Mouse (Mus musculus) layer of hippocampus, adult 2 months (tissue): ENCODE measurements at regions not wholly inside any gene's neighbourhood (a gene's known extent, or its start where the extent isn't known, plus 50 kb on each side); places are given as distances from the start of the nearest gene placed in this dataset.

ENCODE experiments used
- DNase-seq, 2 experiments: peaks; one replicate each; pipeline ENCODE4 v3.0.0; 2022; ENCODE audit warnings: low spot score in 2 of 2
- H3K27ac ChIP-seq: fragments of 200-600 bp; 2 replicates; pipeline ENCODE4 v1.8.1; 2022
- H3K4me3 ChIP-seq: fragments of 200-600 bp; 2 replicates; pipeline ENCODE4 v1.8.1; 2022; ENCODE audit warnings: mild to moderate bottlenecking
- CTCF ChIP-seq: fragments of 200-600 bp; conservative IDR thresholded peaks from 2 replicates; pipeline ENCODE4 v1.8.1; 2022; ENCODE audit warnings: antibody characterized with exemption, mild to moderate bottlenecking, moderate library complexity

DNA sequence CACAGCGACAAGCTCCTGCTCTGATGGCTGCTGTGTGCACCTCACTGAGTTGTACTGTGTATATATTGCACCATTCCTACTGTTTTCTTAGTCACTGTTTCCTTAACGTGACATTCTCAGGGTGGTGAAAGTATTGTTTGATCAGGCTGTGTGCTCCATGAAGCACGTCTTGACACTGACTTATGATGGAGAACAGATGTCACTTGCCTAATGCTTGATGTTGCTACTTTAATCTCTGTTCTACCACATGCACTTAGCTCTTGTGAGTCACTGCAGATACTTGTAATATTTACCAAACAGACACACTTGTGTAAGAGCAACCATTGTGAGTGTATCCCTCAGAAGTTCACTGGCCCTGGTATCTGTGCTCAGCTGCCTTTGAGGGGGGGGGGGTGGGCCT is 870.0 kb downstream of the Epha4 start:
- no peak for DNase-seq
- no peak overlapping the region for H3K4me3 ChIP-seq
- TF ChIP-seq CTCF = no peak
- no peak overlapping the region for H3K27ac ChIP-seq

DNA sequence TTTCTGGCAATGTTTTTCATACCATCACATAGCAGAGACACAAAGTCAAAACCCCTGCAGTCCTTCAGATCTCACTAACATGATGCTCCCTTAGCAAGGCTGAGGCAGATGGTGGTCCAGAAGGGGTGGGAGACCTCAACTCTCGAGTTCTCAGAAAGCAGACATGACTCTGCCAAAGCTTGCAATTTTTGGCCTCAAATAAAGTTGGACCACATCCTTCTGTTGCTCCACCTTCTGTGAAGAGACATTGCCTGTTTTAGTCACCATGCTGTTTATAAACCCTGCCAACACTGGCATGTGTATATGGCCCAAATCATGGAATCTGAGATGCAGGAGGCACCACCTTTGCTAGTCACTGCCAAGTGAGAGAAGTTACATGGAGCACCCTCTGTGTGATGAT is 860.1 kb downstream of the Epha4 start:
- H3K27ac ChIP-seq = no peak overlapping the region
- no peak for TF ChIP-seq CTCF
- DNase-seq = no peak

DNA sequence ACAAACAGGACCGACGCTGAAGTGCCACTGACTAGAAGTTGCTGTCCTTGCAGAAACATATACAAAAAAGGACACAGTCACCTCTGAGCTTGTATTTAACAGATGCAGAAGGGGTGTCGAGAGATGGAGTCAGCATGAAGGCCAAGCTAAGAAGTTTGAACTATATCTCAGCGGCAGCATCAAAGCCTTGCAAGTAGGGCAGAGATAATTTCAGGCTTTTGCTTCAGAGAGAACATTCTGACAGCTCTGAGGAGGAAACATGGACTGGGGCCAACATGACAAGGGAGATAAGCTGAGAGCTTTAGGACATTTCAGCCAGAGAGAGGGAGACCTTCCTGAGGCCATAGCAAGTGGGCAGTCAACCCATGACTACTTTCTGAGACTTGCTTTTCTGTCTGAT is 856.7 kb downstream of the Epha4 start:
- no peak for TF ChIP-seq CTCF
- Histone ChIP-seq H3K27ac (no peak overlapping the region), H3K4me3 (no peak overlapping the region)
- no peak for DNase-seq

More for the DNA sequence above, 860.1 kb downstream of the Epha4 start:
- H3K4me3 ChIP-seq = no peak overlapping the region

DNA sequence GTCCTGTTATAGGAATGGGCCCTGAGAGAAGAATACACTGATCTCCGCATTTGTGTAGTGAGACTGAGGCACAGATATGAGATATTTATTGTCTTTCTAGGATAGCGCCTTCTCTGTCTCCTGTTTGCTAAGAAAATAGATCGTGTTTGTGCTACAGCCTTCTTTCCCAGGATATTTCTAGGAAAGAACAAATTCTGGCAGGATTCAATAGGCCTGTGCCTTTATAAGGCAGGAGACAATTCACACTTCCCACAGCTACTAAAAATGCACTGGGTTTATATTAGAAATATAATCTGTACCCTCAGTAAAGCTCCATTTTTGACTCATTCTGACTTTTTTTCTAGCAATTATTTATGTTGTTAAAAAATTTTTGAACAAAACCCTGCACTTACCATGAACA is 854.7 kb downstream of the Epha4 start:
- H3K4me3 ChIP-seq = no peak overlapping the region
- no peak for TF ChIP-seq CTCF
- DNase-seq = no peak
- H3K27ac ChIP-seq = no peak overlapping the region

DNA sequence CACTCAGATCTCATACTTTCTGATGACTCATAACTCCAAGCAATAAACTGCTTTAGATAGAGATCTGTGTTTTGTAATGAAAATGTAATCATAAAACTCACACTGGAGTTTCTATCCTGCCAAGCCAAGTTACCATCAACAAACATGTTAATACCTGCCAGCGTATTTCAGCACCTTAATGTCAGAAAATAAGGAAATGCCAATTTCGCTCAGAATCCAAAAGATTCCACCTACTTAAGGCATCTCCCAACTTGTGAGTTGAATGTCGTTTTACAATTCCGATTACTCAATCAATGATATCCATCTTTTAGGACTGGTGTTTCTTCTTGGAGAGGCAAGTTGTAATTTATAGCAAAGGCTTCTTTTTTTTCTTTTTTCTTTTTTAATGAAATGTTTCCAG is 850.5 kb downstream of the Epha4 start:
- H3K27ac ChIP-seq = no peak overlapping the region
- TF ChIP-seq CTCF = no peak
- no peak overlapping the region for H3K4me3 ChIP-seq
- DNase-seq = no peak

DNA sequence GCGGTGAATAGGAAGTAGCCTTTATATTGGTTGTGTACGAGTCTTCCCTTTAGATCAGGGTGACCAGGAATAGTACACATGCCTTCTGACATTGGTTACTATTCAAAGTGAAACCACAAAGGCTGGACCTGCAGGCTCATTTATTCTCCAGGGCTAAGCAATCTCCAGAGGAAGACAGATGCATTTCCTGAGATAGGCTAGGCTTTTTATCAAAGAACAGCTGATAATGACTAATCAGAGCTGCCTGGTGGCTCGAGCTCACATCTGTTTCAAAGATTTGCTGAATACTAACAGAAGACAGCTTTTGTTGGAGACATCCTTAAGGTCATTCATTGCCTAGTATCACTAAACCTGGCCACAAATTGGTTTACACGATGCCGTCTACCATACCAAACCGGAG is 838.1 kb downstream of the Epha4 start:
- DNase-seq = no peak
- no peak for TF ChIP-seq CTCF
- Histone ChIP-seq H3K4me3 (no peak overlapping the region), H3K27ac (no peak overlapping the region)

DNA sequence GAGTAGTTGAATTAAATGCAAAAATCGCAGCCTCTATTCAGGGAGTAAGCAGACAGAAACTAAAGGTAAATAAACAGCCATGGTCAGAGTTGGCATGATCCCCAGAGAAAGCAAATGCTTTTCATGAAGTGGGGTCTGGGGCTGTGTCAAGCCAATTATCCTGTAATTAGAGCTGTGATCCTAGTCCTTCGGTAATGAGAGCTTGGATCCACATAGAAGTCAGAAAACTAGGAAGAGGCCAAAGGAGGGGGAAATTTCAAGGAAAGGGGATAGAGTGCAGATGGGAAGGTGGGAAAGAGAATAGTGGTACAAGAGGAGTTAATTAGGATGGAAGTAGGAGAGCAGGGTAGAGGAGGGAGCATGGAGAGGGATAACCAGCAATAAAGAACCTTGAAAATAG is 809.3 kb downstream of the Epha4 start:
- DNase-seq = no peak
- H3K27ac ChIP-seq = no peak overlapping the region
- TF ChIP-seq CTCF = no peak
- H3K4me3 ChIP-seq = no peak overlapping the region

DNA sequence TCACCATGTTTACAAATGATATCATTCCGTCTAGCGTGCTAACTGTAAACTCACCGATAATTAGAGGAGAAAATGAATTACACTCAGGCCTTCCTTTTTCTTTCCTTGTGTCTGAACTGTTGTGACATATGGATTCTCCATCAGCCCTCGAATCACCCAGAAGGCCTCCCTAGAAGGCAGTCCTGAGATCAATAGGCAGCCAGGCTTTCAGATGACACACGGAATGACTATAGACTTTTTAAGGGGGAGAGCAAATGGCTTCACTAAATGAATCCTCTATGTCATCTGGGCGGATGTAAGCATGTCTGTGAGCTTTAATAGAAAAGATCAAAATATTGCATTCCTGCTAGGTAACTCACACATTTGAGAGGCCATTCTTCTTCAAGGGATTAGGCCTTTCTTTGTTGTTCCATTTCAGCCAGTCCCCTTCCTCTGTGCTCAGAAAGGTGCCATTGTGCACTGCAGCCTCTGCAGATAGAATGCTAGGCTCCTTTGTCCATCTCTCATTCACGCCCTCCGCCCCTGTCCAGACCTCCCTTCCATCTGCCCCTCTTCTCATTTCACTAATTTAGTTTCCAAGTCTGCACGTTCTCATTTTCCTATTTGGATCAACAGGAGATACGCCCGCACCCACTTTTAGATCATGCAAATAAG is 797.1 kb downstream of the Epha4 start:
- no peak overlapping the region for H3K4me3 ChIP-seq
- no peak overlapping the region for H3K27ac ChIP-seq
- DNase-seq = no peak
- TF ChIP-seq CTCF = no peak

DNA sequence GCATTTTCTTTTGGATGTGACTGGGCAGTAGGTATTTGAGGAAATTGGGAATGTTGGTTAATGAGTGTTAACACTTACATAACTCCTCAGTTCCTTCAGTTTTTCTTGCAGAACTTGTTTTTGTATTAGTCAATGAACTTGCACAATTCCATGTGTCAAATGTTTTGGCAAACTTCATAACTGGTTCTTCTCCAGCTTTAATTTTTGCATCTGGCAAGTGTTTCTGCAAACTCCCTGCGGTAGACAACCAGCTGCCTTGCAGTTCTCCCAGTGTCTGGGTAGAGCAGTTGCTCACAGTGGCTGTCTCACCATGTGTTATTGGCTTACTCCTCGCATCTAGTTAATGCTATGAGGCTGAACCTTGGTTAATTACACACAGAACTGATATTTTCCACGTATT is 790.4 kb downstream of the Epha4 start:
- TF ChIP-seq CTCF = no peak
- H3K27ac ChIP-seq = peak overlapping the region; percentile 19; the same call in 1 of the 2 replicates
- DNase-seq = peak; percentile 27 to 53
- no peak overlapping the region for H3K4me3 ChIP-seq

DNA sequence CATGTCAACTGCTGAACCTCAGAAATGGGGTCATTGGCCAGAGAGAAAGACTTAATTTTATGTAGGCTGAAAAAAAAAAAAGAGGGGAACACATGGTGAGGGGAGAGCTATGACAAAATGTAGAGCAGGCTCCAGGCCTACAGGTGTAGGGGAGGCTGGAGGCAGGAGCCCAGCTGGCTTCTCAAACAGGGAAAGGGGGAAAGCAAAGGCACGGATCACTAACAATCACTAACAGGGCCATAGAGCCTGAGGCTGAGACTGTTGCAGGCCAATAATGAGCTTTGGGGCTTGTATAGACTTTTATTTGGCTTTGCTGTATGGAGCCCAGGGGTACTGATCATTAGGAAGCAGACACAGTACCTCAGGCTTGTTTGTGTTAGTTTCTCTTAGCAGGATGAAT is 777.9 kb downstream of the Epha4 start:
- no peak overlapping the region for H3K27ac ChIP-seq
- DNase-seq = no peak
- H3K4me3 ChIP-seq = no peak overlapping the region
- TF ChIP-seq CTCF = no peak

DNA sequence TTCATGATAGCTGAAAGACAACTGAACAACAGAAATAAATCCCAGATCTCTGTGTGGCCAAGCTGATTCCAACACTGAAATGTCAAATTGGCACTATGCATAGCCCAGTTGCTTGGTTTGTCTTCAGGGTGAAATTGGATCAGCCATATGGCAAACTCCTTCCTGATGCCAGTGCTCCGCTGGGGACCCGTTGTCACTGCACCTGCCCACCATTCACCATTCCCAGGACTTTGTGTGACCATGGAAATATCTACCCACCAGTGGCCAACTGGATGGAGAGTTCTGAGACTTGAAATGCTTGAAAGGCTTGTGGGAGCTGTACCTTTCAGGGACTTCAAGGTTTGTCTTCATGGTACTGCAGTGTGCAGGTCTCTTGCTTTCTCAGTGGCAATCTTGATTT is 777.2 kb downstream of the Epha4 start:
- H3K4me3 ChIP-seq = no peak overlapping the region
- H3K27ac ChIP-seq = no peak overlapping the region
- no peak for DNase-seq
- TF ChIP-seq CTCF = no peak

DNA sequence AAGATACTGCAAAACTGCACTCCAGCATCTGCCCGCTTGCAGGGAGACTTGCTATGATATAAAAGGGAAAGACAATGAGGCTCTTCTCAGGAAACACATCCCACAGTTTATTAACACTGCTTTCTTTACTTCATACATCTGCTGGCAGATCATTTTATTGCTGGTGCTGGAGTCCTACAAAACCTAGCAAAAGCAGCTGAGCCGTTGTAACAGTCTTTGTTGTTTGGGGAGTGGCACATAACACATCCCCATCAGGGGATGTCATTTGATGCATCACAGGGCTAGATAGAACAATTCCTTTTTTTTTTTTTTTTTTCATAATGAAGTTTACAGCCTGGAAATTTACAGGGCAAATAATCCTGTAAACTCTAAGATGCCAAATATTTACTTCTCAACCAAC is 742.2 kb downstream of the Epha4 start:
- no peak for DNase-seq
- no peak overlapping the region for H3K4me3 ChIP-seq
- TF ChIP-seq CTCF = 0 out of 2 replicates have a peak, but pooled peaks have one; percentile 13
- H3K27ac ChIP-seq = no peak overlapping the region

DNA sequence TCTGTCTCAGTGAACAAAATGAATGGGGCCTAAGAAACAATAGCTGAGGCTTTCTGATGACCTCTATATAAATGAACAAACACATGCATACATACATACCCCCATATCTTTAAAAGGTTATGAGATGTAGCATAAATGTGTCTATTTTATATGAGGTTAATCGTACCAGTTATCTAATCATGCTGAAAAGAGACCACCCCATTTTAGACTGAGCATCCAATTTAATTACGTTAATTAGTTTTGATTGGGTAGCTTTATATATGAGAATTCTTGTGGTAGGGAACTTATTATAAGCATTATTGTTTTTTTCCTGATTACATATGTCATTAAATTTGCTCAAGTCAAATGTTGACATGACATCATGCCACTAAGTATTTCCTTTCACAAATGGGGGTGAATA is 728.0 kb downstream of the Epha4 start:
- no peak for DNase-seq
- no peak for TF ChIP-seq CTCF
- Histone ChIP-seq H3K27ac (no peak overlapping the region), H3K4me3 (no peak overlapping the region)

DNA sequence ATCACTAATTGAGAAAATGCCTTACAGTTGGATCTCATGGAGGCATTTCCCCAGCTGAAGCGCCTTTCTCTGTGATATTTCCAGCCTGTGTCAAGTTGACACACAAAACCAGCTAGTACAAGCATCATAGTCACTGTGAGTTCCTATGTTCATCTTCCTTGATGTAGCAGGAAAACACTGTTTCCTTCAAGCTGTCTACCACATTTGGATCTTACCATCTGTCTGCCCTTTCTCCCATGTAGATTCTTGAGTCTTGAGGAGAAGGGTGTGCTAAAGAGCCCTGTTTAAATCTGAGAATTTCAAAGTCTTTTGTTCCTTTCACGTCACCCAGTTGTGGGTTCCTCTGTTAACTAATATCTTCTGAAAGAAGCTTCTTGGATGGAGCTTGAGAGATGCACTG is 721.5 kb downstream of the Epha4 start:
- TF ChIP-seq CTCF = no peak
- H3K4me3 ChIP-seq = no peak overlapping the region
- H3K27ac ChIP-seq = no peak overlapping the region
- DNase-seq = no peak

DNA sequence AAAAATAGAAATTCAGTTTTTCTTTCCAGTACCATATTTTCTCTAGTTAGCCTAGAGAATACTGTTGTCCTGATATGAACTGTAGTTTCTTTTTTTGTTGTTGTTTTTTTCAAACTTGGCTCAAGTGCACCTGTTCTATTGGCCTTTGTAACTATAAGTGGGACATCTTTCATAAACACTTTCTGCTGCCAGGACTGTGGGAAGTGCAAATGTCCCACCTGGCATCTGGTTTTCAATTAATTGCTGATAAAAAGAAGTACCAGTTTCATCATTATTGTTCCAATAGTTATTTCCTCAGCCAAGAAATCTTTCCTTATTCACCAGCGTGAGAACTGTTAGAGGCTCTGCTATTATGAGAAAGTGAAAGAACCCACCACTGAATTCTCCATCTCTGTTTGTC is 695.0 kb downstream of the Epha4 start:
- Histone ChIP-seq H3K4me3 (no peak overlapping the region), H3K27ac (peak overlapping the region; percentile 57)
- TF ChIP-seq CTCF = no peak
- DNase-seq = peak; percentile 23 to 36
